Mouse (Mus musculus): Measurements from ENCODE around the gene Tjp3.
A peak's percentile ranks its signal among the peaks of the same experiment; 100 is the strongest.

Tjp3 gene

GRCm38 (mm10) chr10:81266211-81267105 lies 24.9 kb downstream of the Tjp3 start, which contains the start of the genes Mrpl54 and Apba3:
Gene Mrpl54 (minus strand): TSS chr10:81266934.
Gene Apba3 (plus strand): TSS chr10:81266960.
- DNase-seq: peak; percentile 98 to 99

GRCm38 (mm10) chr10:81265540-81265939 lies 25.8 kb downstream of the Tjp3 start:
- peak in 1 of 2 experiments; percentile 43 for DNase-seq

GRCm38 (mm10) chr10:81261025-81261424 lies 30.4 kb downstream of the Tjp3 start:
- no peak for DNase-seq

- peak in 1 of 2 experiments; percentile 46 for DNase-seq
Measured at GRCm38 (mm10) chr10:81259225-81259884, 32.0 kb downstream of the Tjp3 start.

- DNase-seq: peak; percentile 67 to 69
Measured at GRCm38 (mm10) chr10:81257158-81258039, 34.0 kb downstream of the Tjp3 start.

- no peak for DNase-seq
Measured at GRCm38 (mm10) chr10:81254886-81255285, 36.5 kb downstream of the Tjp3 start.

GRCm38 (mm10) chr10:81252424-81253419 lies 38.7 kb downstream of the Tjp3 start, which contains the start of gene Matk:
Gene Matk (plus strand): TSS chr10:81252935.
- peak; percentile 75 to 83 for DNase-seq

GRCm38 (mm10) chr10:81249442-81249841 lies 41.9 kb downstream of the Tjp3 start:
- no peak for DNase-seq

GRCm38 (mm10) chr10:81247804-81248203 lies 43.6 kb downstream of the Tjp3 start:
- no peak for DNase-seq

GRCm38 (mm10) chr10:81245166-81245565 lies 46.2 kb downstream of the Tjp3 start:
- DNase-seq: no peak

GRCm38 (mm10) chr10:81244595-81244994 lies 46.8 kb downstream of the Tjp3 start:
- DNase-seq: peak; percentile 92 to 94

- DNase-seq: no peak
Measured at GRCm38 (mm10) chr10:81244146-81244545, 47.2 kb downstream of the Tjp3 start.

GRCm38 (mm10) chr10:81242021-81242420 lies 49.4 kb downstream of the Tjp3 start:
- no peak for DNase-seq

- peak; percentile 68 to 81 for DNase-seq
Measured at GRCm38 (mm10) chr10:81240876-81241275, 50.5 kb downstream of the Tjp3 start.

GRCm38 (mm10) chr10:81238618-81239017 lies 52.8 kb downstream of the Tjp3 start:
- DNase-seq: no peak

GRCm38 (mm10) chr10:81236471-81237268 lies 54.7 kb downstream of the Tjp3 start:
- DNase-seq: no peak

- DNase-seq: peak in 1 of 2 experiments; percentile 22
Measured at GRCm38 (mm10) chr10:81234206-81234605, 57.2 kb downstream of the Tjp3 start.

GRCm38 (mm10) chr10:81233226-81233585 lies 58.2 kb downstream of the Tjp3 start:
- no peak for DNase-seq

- peak; percentile 96 to 99 for DNase-seq
Measured at GRCm38 (mm10) chr10:81232580-81233225, 58.7 kb downstream of the Tjp3 start, which contains the start of gene Zfr2. Gene Zfr2 (plus strand): TSS chr10:81233155.

- DNase-seq: peak in 1 of 2 experiments; percentile 38
Measured at GRCm38 (mm10) chr10:81231436-81231835, 59.9 kb downstream of the Tjp3 start.

All from cerebellum, postnatal 25 days (tissue).